Mouse (Mus musculus): ENCODE data around the gene Aifm2. TPM values are rescaled to one million over a fixed set of nuclear protein-coding genes. Genes with fewer than 3 reads are reported as not detected.

Aifm2 gene
- total RNA-seq (2023) = 10 to 100 TPM; 11.8 to 17.2 TPM

GRCm38 (mm10) chr10:61714771-61715461 is at the start of gene Aifm2:
Gene Aifm2, plus strand, starts transcription at chr10:61715263.

GRCm38 (mm10) chr10:61680015-61680913 is 34.8 kb upstream of the Aifm2 start, which contains the start of gene Sar1a:
Gene Sar1a, plus strand, starts transcription at chr10:61680299.

DNA sequence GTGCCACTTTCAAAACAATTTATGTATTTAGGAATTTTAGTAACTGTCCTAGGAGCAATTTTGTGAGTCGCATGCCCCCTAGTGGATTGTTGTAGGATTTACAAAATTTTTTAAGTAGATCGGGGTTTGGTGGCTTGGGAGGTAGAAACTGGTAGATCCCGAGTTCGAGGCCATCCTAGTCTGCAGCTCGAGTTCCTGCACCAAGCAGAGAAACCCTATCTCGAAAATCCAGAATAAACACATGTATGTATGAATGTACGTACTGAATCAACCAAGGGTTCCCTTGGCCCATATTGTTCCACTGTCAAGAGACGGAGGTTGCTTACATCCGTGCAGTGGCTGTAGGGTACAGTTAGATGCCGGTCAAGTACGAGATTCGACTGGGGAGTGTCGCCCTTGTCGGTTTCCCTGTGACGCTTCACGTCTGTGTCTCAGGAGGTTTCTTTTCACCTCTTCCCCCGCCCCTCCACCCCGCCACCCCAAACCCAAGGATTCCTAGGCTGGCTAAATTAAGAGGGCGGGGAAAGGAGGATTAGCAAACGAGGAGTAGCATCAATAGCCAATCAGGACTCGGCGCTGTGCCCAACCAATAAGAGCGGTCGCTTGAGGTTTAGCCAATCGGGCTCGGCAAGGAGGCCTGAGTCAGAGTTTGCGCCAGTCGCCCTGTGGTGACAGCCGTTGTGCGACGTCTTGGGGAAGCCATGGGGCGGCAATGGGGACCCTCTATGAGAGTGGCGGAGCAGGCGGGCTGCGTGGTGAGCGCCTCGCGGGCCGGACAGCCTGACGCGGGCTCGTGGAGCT is 20.0 kb upstream of the Aifm2 start, which contains the start of gene Tysnd1:
Tysnd1 (plus strand) TSS at position 645 of the 801 bp plus-strand sequence.

DNA sequence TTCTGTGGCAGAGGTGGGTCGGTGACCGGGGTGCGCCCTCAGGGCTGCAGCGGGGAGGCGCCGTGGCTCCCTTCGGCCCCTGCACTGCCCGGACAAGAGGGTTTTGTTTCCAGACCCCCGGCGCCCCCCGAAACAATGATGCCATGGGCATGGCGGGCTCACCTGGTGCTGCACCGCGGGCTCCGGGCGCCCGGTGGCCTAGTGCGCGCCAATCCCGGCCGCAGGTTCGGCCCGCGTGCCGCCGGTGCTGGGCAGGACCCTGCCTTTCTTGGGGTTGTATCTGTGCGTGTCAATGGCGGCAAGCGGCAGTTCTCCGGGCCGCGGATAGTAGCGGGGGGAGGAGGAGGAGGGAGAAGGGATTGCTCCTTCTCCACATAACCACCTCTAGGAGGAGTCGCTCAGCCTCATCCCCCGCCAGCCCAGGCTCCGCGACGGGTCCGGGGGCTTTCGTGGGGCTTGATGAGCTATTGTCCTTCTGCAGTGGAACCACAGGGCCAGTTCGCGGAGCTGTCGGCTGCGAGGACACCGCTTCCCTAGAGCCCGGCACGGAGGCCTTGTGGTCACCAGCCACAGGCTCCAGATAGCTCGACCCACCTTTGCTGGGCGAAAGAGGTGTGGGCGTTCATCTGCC is 68.7 kb downstream of the Aifm2 start, which contains the start of gene H2afy2:
H2afy2 (minus strand) TSS at position 527 of the 631 bp plus-strand sequence.

Other genes with a start within 250 kb of the Aifm2 start
- gene Lrrc20, start 239.5 kb upstream of the Aifm2 start, total RNA-seq (2023) = 1 to 10 TPM; 7.4 to 9.7 TPM
- not detected for gene Npffr1, start 119.8 kb upstream of the Aifm2 start, total RNA-seq (2023)
- 10 to 100 TPM in 1 of 2 experiments, 1 to 10 TPM in 1; 9.6 to 10.3 TPM for gene Ppa1, start 66.7 kb upstream of the Aifm2 start, total RNA-seq (2023)
- gene Sar1a, start 35.0 kb upstream of the Aifm2 start, total RNA-seq (2023) = 100 to 1,000 TPM; 142 to 162 TPM
- gene Tysnd1, start 19.7 kb upstream of the Aifm2 start, total RNA-seq (2023) = 10 to 100 TPM; 12.9 to 13.3 TPM
- 1 to 10 TPM; 1.9 to 2.4 TPM for gene H2afy2, start 68.9 kb downstream of the Aifm2 start, total RNA-seq (2023)

All from neutrophil, adult 59 days (primary cell).